Mouse (Mus musculus): Measurements from ENCODE around the gene Fam69b. TPM values are rescaled to one million over a fixed set of nuclear protein-coding genes. Genes with fewer than 3 reads are reported as not detected.

The Fam69b gene
- polyA plus RNA-seq, 1 experiment from 2014 or later = 11.1 TPM

- no peak overlapping the region for H3K4me2 ChIP-seq
- H3K27me3 ChIP-seq (replicated peaks; ENCODE audit: control insufficient read depth, insufficient read depth, low read length) = no peaks in the 10 kb centered on the region
- H3K9me3 ChIP-seq (ENCODE audit: control insufficient read depth, low read length) = no peaks in the 10 kb centered on the region
- ATAC-seq (replicated peaks; ENCODE audit: low FRiP score) (no peak), DNase-seq (ENCODE audit: low spot score) (no peak)
- no peak overlapping the region for H3K9ac ChIP-seq (ENCODE audit: low read depth, low read length)
- peaks cover 21% of the 10 kb centered on the region for H3K4me1 ChIP-seq (replicated peaks; ENCODE audit: control insufficient read depth, insufficient read depth, low read length)
- H3K4me3 ChIP-seq (ENCODE audit: low read depth, low read length) = no peak overlapping the region
- H3K27ac ChIP-seq (ENCODE audit: low read depth, low read length) = 0 out of 2 replicates have a peak overlapping the region, but pooled peaks have one; percentile 10
- no peaks in the 10 kb centered on the region for H3K36me3 ChIP-seq (ENCODE audit: control insufficient read depth, insufficient read depth, low read length)
- 85% methylated on average over 1 of the region's 1 CpGs for WGBS
Observed at GRCm38 (mm10) chr2:26601595-26601994, 26.7 kb upstream of the Fam69b start.

- no peaks in the 10 kb centered on the region for H3K27me3 ChIP-seq (replicated peaks; ENCODE audit: control insufficient read depth, insufficient read depth, low read length)
- peaks cover 23% of the 10 kb centered on the region for H3K4me1 ChIP-seq (replicated peaks; ENCODE audit: control insufficient read depth, insufficient read depth, low read length)
- no peaks in the 10 kb centered on the region for H3K9me3 ChIP-seq (ENCODE audit: control insufficient read depth, low read length)
- ATAC-seq (replicated peaks; ENCODE audit: low FRiP score) (no peak), DNase-seq (ENCODE audit: low spot score) (no peak)
- H3K4me2 ChIP-seq = peak overlapping the region; percentile 91
- peak overlapping the region; percentile 79; the same call in 1 of the 2 replicates for H3K9ac ChIP-seq (ENCODE audit: low read depth, low read length)
- WGBS = 84% methylated on average over 5 of the region's 5 CpGs
- H3K4me3 ChIP-seq (ENCODE audit: low read depth, low read length) = peak overlapping the region; percentile 70
- H3K27ac ChIP-seq (ENCODE audit: low read depth, low read length) = no peak overlapping the region
- H3K36me3 ChIP-seq (ENCODE audit: control insufficient read depth, insufficient read depth, low read length) = no peaks in the 10 kb centered on the region
Observed at GRCm38 (mm10) chr2:26602631-26603030, 25.6 kb upstream of the Fam69b start.

- Histone ChIP-seq H3K9me3 (ENCODE audit: control insufficient read depth, low read length) (no peaks in the 10 kb centered on the region), H3K27me3 (replicated peaks; ENCODE audit: control insufficient read depth, insufficient read depth, low read length) (0 out of 2 replicates have a peak, but pooled peaks cover 2% of the 10 kb centered on the region), H3K4me1 (replicated peaks; ENCODE audit: control insufficient read depth, insufficient read depth, low read length) (peaks cover 23% of the 10 kb centered on the region), H3K36me3 (ENCODE audit: control insufficient read depth, insufficient read depth, low read length) (no peaks in the 10 kb centered on the region), H3K27ac (ENCODE audit: low read depth, low read length) (no peak overlapping the region), H3K4me3 (ENCODE audit: low read depth, low read length) (peak overlapping the region; percentile 70), H3K4me2 (peak overlapping the region; percentile 91), H3K9ac (ENCODE audit: low read depth, low read length) (peak overlapping the region; percentile 79)
- WGBS = 8% methylated on average over 6 of the region's 6 CpGs
- DNase-seq (ENCODE audit: low spot score) = peak; percentile 39
- no peak for ATAC-seq (replicated peaks; ENCODE audit: low FRiP score)
Observed at GRCm38 (mm10) chr2:26603159-26603558, 25.1 kb upstream of the Fam69b start.

- ATAC-seq (replicated peaks; ENCODE audit: low FRiP score) (peak; percentile 85), DNase-seq (ENCODE audit: low spot score) (peak; percentile 79)
- peak within 1 kb of the TSS; percentile 79 for H3K9ac ChIP-seq (ENCODE audit: low read depth, low read length)
- H3K36me3 ChIP-seq (ENCODE audit: control insufficient read depth, insufficient read depth, low read length) = no peaks in the 10 kb centered on the region
- 0 out of 2 replicates have a peak, but pooled peaks cover 3% of the 10 kb centered on the region for H3K27me3 ChIP-seq (replicated peaks; ENCODE audit: control insufficient read depth, insufficient read depth, low read length)
- H3K4me1 ChIP-seq (replicated peaks; ENCODE audit: control insufficient read depth, insufficient read depth, low read length) = peaks cover 23% of the 10 kb centered on the region
- H3K27ac ChIP-seq (ENCODE audit: low read depth, low read length) = peak within 1 kb of the TSS; percentile 71
- H3K4me3 ChIP-seq (ENCODE audit: low read depth, low read length) = peak within 1 kb of the TSS; percentile 70
- H3K4me2 ChIP-seq = peak within 1 kb of the TSS; percentile 91
- WGBS = under 1% methylated on average over 93 of the region's 103 CpGs
- H3K9me3 ChIP-seq (ENCODE audit: control insufficient read depth, low read length) = no peaks in the 10 kb centered on the region
Observed at GRCm38 (mm10) chr2:26603720-26604671, 24.3 kb upstream of the Fam69b start, which contains the start of gene Agpat2. TSS of gene Agpat2 (minus strand) at chr2:26604417.

GRCm38 (mm10) chr2:26605331-26605730 is 22.9 kb upstream of the Fam69b start:
- H3K27me3 ChIP-seq (replicated peaks; ENCODE audit: control insufficient read depth, insufficient read depth, low read length) = 0 out of 2 replicates have a peak, but pooled peaks cover 3% of the 10 kb centered on the region
- DNase-seq (ENCODE audit: low spot score) (no peak), ATAC-seq (replicated peaks; ENCODE audit: low FRiP score) (no peak)
- no peak overlapping the region for H3K27ac ChIP-seq (ENCODE audit: low read depth, low read length)
- H3K36me3 ChIP-seq (ENCODE audit: control insufficient read depth, insufficient read depth, low read length) = no peaks in the 10 kb centered on the region
- no peak overlapping the region for H3K4me2 ChIP-seq
- peaks cover 13% of the 10 kb centered on the region for H3K4me1 ChIP-seq (replicated peaks; ENCODE audit: control insufficient read depth, insufficient read depth, low read length)
- 83% methylated on average over 8 of the region's 8 CpGs for WGBS
- no peak overlapping the region for H3K4me3 ChIP-seq (ENCODE audit: low read depth, low read length)
- no peak overlapping the region for H3K9ac ChIP-seq (ENCODE audit: low read depth, low read length)
- no peaks in the 10 kb centered on the region for H3K9me3 ChIP-seq (ENCODE audit: control insufficient read depth, low read length)

- H3K36me3 ChIP-seq (ENCODE audit: control insufficient read depth, insufficient read depth, low read length) = no peaks in the 10 kb centered on the region
- no peak overlapping the region for H3K9ac ChIP-seq (ENCODE audit: low read depth, low read length)
- no peak overlapping the region for H3K27ac ChIP-seq (ENCODE audit: low read depth, low read length)
- 58% methylated on average over 3 of the region's 3 CpGs for WGBS
- 0 out of 2 replicates have a peak, but pooled peaks cover 3% of the 10 kb centered on the region for H3K27me3 ChIP-seq (replicated peaks; ENCODE audit: control insufficient read depth, insufficient read depth, low read length)
- ATAC-seq (replicated peaks; ENCODE audit: low FRiP score) = no peak
- no peak overlapping the region for H3K4me2 ChIP-seq
- DNase-seq (ENCODE audit: low spot score) = no peak
- H3K9me3 ChIP-seq (ENCODE audit: control insufficient read depth, low read length) = no peaks in the 10 kb centered on the region
- H3K4me3 ChIP-seq (ENCODE audit: low read depth, low read length) = no peak overlapping the region
- H3K4me1 ChIP-seq (replicated peaks; ENCODE audit: control insufficient read depth, insufficient read depth, low read length) = peaks cover 8% of the 10 kb centered on the region
Observed at GRCm38 (mm10) chr2:26606579-26606978, 21.7 kb upstream of the Fam69b start.

GRCm38 (mm10) chr2:26607056-26607910 is 21.0 kb upstream of the Fam69b start:
- Histone ChIP-seq H3K9me3 (ENCODE audit: control insufficient read depth, low read length) (no peaks in the 10 kb centered on the region), H3K36me3 (ENCODE audit: control insufficient read depth, insufficient read depth, low read length) (no peaks in the 10 kb centered on the region), H3K4me1 (replicated peaks; ENCODE audit: control insufficient read depth, insufficient read depth, low read length) (peaks cover 8% of the 10 kb centered on the region), H3K4me3 (ENCODE audit: low read depth, low read length) (no peak overlapping the region), H3K27ac (ENCODE audit: low read depth, low read length) (no peak overlapping the region), H3K9ac (ENCODE audit: low read depth, low read length) (no peak overlapping the region), H3K27me3 (replicated peaks; ENCODE audit: control insufficient read depth, insufficient read depth, low read length) (0 out of 2 replicates have a peak, but pooled peaks cover 3% of the 10 kb centered on the region), H3K4me2 (no peak overlapping the region)
- ATAC-seq (replicated peaks; ENCODE audit: low FRiP score) (no peak), DNase-seq (ENCODE audit: low spot score) (no peak)
- 58% methylated on average over 6 of the region's 6 CpGs for WGBS

- no peak overlapping the region for H3K27ac ChIP-seq (ENCODE audit: low read depth, low read length)
- H3K4me3 ChIP-seq (ENCODE audit: low read depth, low read length) = no peak overlapping the region
- H3K36me3 ChIP-seq (ENCODE audit: control insufficient read depth, insufficient read depth, low read length) = no peaks in the 10 kb centered on the region
- H3K4me1 ChIP-seq (replicated peaks; ENCODE audit: control insufficient read depth, insufficient read depth, low read length) = peaks cover 2% of the 10 kb centered on the region; the same call in 1 of the 2 replicates
- no peaks in the 10 kb centered on the region for H3K9me3 ChIP-seq (ENCODE audit: control insufficient read depth, low read length)
- H3K4me2 ChIP-seq = no peak overlapping the region
- DNase-seq (ENCODE audit: low spot score) (no peak), ATAC-seq (replicated peaks; ENCODE audit: low FRiP score) (no peak)
- H3K9ac ChIP-seq (ENCODE audit: low read depth, low read length) = no peak overlapping the region
- 0 out of 2 replicates have a peak, but pooled peaks cover 3% of the 10 kb centered on the region for H3K27me3 ChIP-seq (replicated peaks; ENCODE audit: control insufficient read depth, insufficient read depth, low read length)
Observed at GRCm38 (mm10) chr2:26608781-26609180, 19.5 kb upstream of the Fam69b start.

Measured in liver, embryonic 11.5 days (tissue).